Mouse (Mus musculus) cerebellum, postnatal 25 days (tissue): ENCODE results near the gene Kank4.
A peak's percentile ranks its signal among the peaks of the same experiment; 100 is the strongest.
"Not testable (repeated sequence)": the region's sequence is repeated elsewhere in the genome, so short reads cannot be mapped to it uniquely, and the experiment has no call there.

Experiments
- DNase-seq, 2 experiments: peaks; one replicate each; pipeline ENCODE4 v3.0.0; 2021; ENCODE audit warnings: mixed read lengths in 2 of 2

Kank4 gene

DNA sequence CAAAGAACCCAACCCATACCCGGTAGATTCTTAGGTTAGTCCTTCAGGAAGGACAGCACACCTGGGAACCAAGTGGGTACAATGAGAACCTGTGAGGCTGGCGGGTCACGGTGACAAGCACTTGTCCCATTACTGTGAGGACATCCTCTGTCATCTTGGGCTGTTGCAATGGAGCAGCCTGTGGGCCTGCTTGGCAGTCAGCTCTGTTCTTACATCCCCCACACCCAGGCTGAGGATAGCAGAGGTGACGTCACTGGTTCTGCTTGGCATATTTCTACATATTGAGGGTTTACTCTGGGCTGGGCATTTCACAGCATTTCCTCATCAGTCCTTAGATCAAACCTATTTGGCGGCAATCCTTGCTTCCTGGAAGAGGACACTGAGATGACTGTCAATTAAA lies 43.6 kb downstream of the Kank4 start:
- no peak for DNase-seq

DNA sequence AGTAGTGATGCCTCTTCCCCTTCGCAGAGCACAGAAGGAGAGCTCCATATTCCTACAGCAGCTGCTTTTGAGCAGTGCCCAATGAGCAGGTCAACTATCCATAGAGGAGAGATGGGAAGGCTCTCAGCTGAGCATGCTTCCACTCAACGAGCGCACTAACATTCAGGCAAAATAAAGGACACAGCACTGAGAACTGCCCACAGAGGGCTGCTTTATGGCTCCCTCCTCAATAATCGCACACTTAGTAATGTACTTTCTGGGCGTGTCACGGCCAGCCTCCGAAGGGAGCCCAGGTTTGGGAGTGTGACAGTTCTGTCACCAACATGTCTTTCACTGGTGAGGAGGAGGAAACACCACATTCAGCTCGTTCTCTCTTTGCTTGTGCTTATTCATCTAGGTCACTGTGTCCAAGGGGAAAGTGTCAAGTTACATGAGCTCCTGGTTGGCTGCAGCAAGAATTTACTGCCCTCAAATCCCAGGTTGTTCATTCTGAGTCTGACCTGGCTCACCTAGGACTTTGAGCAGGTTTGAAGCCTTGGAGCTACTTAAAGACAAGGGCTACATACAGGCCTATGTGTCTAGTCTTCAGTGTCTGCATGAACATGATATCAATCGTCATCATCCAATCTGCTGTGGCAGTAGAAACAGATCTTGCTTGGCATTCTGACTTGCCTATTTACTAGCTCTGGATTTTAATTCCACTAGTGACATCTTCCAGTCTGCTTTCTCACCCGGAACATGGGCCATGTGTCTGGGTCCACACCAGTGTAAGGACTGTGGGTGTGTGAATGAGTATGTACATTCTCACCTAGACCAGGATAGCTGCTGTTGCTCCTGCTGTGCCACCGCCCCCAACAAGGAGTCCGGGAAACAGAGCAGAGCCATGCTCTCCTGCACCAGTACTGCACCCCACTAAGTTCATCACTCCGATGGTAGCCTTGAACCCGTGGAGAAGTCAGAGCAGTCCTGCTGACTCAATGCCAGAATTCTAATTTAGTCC lies 49.9 kb downstream of the Kank4 start:
- DNase-seq = no peak

DNA sequence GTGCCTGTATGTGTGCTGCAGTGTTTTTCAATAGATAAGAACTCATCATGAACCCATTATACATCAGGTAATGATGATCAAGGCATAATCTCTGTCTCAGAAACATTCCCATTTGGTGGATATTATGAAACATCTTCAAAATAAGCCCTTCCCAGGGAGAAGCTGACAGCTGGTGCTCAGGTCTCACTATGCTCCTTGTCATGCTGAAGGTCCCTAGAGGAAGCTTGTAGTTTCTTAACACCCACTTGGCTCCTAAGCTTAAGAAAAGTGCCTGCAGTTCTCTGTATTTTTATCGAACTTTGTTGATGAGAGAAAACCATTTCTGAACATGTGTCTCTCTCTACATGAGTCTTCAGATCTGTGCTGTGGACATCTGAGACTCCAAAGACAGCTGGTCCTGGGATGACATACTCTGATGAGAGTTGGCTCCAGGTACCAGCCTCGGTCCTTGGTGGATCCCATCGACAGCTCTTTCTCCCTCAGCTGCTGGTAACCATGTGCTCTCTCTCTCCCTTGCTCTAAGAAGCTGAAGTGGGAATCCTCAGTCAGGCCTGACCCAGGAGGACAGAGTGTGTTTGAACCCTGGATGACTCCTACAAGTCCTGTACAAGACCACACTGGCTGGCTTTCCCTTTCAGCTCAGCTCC lies 58.3 kb downstream of the Kank4 start:
- no peak for DNase-seq

DNA sequence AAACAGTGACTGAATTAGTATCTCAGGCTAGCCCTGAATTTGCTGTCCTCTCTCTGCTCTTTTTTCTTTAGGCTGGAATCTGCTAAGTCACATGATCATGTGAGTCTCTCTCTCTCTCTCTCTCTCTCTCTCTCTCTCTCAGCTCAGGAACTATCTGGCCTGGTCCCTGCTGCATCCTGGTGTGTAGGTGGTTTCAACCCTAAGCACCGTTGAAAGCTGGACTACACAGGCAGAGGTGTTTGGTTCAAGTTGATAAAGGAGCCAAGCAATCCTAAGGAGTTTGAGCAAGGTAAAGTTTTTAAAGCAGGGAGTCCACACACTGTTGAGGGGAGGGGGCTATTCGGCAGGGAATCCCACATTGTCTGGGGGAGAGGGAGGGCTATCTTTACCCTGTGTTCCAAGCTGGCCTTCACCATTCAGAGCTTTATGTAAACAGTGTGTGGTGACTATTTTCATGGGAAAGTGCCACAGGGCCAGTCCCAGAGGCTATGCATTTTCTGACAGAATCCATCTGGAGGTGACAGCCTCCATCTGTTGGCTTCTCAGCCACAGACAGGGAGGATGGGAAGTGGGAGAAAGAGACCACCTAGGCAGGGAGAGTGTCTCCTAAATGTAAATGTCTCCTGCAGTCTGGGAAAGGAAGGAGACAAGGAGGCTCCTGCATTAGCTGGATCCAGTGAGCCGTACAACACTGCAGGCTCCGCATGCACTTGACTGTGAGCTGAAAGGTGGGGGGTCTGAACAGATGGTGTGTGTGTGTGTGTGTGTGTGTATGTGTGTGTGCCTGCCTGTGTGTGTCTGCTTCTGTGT lies 59.1 kb downstream of the Kank4 start:
- peak; percentile 44 to 61 for DNase-seq

DNA sequence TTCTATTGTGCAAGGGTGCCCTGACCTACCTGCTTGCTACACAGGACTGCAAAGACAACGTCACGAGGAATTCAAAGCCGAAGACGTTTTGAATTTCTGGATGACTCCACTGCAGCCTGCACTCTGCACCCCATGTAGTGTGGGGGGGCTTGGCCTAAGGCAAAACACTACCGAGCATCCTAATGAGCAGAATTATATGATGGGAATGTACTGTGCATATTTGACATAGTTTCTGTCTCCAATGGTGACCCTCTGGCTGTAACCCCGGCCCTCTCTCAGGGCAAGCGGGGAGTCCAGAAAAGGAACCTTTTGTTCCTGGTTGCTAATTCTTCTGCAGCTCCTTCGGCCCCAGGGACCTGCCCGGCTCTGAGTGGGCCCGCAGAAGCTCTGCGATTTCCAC lies 61.2 kb downstream of the Kank4 start:
- DNase-seq = no peak

DNA sequence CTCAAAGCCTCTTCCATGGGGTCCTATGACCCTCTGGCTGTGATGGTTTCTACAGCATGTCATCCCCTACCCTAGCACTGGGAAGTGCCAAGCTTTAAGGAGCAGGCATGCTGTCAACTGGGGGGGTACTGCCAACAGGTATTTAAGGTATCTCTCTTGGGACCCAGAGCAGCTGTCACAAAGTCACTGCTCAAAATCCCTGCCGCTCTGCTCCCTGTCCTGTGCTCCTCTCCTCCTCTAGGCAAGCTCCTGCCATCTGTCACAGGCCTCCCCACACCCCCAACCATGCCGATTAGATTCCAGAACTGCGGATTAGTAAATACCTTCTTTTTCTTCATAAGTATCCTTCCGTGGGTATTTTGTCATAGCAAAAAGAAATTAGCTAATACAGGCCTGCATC lies 62.9 kb downstream of the Kank4 start:
- DNase-seq = peak; percentile 20 to 37

DNA sequence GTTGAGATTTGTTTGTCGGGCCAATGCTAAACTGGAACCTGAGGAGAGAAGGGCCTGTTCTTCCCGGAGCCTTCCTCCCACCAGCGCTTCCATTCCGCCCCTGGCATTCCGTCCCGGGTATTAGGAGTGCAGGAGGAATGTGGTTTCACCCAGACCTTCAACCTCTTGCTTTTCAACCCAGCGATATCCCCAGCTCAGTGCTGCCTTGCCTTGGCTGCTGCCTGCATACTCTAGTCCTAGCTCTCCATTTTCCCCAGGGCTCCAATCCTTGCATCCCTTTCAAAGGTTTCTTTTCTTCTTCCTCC lies 73.5 kb downstream of the Kank4 start:
- DNase-seq = no peak

DNA sequence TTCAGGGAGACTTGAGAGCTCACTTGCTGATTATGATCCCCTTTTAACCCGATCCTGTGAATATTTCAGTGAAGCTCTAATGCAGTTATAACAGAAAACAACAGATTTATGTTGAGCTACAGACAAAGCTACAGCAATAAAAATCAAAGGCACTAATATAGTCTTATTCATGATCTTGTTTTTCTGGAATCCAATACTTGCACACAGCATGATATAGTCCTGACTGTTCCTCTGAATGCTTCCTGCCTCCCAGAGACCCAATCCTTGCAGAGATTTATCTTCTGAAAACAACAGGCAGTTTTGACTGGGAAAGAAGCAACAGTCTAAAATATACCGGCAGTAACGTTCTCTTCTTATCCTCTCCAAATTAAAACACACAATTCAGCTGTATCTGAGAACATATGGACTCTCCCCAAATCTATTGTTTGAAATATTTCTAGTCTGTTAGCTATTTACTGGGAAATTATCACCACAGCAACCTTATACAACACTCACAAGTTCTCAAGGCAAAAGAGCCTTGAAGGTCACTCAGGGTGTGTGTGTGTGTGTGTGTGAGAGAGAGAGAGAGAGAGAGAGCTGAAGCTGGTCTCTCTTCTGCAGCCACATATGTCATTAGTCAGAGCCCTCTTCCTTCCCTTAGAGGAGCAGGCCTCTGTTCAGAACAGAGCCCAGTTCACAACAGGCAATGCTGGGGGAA lies 74.0 kb downstream of the Kank4 start:
- no peak for DNase-seq

DNA sequence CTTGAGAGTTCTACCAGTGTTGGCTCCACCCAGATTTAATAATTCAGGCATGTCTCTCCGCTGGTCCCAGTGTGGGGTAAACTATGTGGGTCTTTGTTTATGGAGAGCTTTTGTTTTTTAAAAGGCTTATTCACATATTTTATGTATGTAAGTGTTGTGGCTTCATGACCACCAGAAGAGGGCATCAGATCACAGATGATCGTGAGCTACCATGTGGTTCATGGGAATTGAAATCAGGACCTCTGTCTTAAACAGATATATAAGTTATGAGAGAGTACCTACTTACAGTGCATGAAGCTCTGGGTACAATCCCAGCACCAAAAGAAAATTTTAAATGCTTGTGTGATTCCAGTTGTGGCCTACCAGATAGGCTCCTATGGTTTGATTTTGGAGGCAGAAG lies 77.6 kb downstream of the Kank4 start:
- DNase-seq = peak in 1 of 2 experiments; percentile 11

DNA sequence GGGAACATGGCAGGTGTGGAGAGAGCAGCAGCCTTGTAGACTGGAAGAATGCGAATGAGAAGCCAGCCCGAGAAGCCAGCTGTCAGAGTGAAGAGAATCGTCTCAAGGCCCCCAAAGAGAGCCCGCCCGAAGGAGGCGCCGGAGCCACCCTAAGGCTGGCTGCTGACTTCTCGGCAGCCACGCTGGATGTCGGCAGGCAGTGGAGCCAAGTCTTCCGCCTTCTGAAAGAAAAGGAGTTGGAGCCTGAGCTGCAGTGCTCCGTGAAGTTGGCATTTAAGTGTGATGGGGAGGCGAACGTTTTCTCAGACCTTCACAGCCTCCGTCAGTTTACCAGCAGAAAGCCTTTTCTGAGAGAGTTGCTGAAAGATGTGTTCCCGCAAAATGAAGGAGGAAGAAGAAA lies 83.7 kb downstream of the Kank4 start:
- DNase-seq = no peak

DNA sequence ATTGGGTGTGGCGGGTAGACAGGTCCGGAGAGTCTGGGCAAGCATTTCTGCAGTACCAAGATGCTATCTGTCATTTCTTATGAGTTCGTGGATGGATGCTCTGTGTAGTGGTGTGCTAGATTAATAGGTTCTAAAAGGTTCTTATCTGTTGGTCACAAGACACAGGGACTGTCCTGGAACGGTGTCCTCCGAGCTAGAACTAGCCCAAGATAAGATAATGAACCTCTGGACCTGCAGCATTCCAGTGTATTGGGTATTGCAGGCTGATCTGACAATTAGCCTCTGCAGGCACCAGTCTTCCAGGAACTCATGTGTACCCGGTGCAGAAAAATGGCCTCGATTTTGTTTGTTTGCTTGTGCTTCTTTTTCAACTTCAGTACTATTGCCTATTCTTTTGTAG lies 88.6 kb downstream of the Kank4 start:
- DNase-seq = no peak

DNA sequence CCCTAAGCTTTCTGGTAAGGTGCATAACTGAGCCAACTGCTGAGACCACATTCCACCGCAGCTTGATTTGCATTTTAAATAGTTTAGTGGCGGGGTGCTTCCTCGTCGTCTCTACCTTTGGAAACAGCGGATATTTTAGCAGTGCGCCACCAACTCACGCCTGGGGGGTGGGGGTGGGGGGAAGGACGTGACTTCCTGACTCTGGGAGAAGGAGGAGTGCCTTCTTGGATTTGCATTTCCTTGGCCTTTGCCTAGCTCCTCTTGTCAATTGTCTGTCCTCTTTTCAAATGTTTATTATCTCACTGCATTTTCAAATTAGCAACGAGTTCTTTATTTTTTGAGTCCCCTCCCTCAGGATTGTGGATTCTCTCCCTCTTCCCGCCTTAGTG lies 89.4 kb downstream of the Kank4 start:
- no peak for DNase-seq

DNA sequence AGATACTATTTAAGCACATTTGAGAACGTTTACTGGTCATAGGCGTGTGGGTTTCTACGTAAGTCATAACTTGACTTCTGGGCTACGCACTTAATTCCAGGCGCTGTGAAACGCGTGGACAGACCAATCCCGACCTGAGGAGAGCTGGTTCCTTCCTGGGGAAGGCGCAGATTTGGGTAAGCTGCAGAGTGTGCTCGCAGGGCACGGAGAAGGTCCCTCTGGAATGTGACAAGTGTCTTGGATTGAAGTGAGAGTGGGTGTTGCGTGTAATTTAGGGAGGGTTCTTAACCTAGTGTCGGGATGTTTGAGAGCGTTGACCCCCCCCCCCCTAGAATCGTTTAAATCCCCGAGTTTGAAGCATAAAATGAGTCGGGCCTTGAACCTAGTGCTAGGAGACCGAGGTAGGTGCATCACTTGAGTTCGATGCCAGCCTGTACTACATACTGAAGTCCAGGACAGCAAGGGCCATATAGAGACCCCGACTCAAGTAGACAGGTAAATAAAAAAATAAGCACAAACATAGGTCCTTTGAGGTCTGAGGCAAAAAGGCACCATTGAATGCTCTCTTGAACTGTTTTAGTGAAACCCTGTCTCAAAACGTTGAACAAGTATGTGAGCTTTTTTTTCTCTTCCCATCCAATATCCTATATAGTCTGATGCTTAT lies 89.9 kb downstream of the Kank4 start:
- no peak for DNase-seq

DNA sequence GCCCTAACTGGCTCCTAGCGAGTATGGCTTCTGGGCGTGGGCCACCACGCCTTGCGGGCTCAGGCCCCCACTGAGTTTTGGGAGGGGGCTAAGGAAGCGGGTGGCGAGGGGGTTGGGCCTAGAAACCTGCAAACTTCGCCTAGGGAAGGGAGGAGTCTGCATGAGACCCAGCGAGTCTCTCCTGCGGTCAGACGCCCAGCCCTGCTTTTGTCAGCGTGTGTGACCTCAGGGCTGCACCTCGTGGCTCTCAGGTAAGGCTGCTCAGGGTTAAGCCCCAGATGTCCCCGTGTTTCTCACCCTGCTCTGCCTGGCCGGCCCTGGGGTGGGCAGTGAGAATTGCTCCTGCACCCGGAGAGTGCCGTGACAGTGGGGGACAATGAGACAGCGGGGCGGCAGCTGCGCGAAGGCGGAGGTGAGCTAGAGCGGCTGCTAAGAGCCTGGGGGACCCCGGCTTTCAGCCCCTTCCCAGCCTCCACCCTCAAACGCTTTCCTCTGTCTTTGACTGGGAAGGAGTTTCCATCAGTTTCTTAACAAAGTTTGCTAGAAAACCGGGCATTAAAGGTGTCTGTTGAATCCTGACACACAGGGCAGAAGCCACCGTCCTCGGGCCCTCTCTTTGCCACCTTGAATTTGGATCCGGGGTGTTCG lies 90.6 kb downstream of the Kank4 start, which contains the start of gene L1td1:
Gene L1td1, plus strand, starts transcription at position 145 of the 648 bp plus-strand sequence.
- no peak for DNase-seq

DNA sequence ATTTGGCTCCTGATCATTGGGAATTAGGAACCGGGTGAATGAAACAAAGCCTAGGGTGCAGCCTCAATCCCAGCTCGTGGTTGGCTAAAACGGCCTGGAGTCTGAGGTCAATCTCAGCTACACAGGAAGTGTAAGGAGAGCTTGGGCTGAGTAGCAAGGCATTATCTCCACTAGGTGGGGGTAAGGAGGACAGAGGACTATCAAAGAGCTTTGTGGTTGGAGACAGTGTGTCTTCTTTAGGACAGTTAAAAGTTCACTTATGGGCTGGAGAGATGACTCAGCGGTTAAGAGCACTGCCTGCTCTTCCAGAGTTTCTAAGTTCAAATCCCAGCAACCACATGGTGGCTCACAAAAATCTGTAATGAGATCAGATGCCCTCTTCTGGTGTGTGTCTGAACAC lies 91.9 kb downstream of the Kank4 start:
- DNase-seq = no peak

DNA sequence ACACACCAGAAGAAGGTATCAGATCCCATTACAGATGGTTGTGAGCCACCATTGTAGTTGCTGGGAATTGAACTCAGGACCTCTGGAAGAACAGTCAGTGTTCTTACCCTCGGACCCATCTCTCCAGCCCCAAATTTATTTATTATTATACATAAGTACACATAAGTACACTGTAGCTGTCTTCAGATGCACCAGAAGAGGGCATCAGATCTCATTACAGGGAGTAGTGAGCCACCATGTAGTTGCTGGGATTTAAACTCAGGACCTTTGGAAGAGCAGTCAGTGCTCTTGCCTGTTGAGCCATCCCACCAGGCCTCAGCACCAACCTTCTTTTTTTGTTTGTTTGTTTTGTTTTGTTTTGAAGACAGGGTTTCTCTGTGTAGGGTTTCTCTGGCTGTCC lies 92.7 kb downstream of the Kank4 start:
- not testable (repeated sequence) for DNase-seq

DNA sequence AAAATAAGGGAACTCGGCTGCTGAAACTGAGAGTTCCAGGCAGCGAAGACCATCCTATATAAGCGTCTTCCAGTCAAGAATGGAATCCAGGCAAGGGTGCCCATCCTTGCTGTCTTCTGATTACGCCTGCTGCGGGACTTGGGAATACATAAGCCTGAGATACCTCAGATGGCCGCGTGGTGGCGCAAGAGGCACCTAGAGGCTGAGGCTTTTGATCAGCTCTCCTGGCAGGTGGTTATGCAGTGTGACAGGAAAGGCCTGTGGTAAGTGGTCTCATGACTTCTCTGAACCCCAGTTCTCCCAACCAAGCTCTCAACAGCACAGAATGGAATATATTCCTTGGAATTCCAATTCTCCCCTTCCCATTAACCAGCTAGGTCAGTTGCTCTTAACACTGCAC lies 94.9 kb downstream of the Kank4 start:
- peak; percentile 69 to 82 for DNase-seq

DNA sequence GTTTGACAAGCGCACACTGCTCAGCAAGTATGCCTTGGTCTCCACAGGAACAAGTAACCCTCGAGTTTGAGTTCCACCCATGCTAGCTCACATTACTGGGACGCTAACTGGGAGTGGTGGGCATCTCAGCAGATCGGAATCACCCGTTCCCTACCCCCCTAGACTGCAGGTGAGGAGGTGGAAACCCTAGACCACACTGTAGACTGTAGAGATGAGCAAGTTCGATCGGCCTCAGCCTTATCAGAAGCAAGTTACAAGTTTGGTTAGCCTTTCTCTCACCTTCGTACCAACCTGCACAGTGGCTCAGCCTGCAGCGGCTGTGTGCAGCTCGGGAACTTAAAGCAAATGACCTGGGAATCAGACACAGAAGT lies 98.8 kb downstream of the Kank4 start:
- no peak for DNase-seq

DNA sequence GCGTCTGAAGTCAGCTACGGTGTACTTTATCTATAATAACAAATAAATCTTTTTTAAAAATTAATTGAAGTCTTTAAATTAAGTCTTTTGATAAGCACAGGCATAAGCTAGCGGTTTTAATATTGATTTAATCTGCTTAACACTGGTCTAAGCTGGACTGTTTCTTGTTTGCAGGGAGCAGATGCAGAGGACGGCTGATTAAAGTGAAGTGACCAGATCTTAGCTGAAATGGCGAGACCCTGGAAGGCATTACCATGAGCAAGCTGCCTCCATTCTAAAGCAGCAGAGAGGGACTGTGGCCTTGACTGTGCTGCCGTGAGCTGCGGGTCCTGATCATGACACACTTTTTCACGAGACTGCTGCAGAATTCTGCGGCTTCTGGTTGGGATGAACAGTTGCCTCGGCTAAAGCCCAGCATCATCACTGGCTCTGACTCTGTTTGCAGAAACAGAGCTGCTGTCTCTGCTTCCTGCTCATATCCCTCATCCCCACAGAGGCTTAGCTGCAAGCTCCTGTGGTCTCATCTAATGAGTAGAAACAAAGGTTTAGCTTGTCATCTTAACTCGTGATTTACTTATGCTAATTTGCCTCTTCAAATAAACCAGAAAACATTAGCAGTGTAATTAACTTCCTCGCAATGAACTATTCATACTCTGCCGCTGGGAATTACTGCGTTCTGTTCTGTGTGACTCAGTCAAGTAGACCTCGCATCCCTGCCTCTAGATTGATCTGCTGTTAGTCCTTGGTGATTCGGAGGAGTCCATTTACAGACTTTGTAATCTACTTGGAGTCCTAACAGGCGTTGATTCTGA lies 99.4 kb downstream of the Kank4 start:
- DNase-seq = no peak

DNA sequence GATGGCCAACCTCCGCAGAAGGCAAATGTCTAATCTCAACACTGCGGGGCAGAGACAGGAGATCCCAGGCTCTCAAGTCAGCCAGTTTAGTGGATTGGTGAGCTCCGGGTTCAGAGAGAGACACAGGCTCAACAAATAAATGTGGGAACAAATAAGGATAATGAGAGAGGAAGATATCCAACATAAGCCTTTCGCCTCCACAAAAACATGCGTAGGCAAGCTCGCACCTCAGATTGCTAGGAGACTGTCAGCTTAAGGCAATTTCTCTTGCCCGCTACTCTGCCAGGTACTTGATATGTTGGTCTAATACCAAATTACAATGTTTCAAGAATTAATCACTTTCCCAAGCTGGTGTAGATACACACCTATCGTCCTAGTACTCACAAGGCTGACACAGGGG lies 106.4 kb downstream of the Kank4 start:
- DNase-seq = no peak
